Mouse (Mus musculus): ENCODE data around the gene Gbf1. TPM values are rescaled to one million over a fixed set of nuclear protein-coding genes. Genes with fewer than 3 reads are reported as not detected.
"Not testable (repeated sequence)": the region's sequence is repeated elsewhere in the genome, so short reads cannot be mapped to it uniquely, and the experiment has no call there.

The Gbf1 gene
- polyA plus RNA-seq, 1 experiment from 2014 or later, result 28.7 TPM

DNA sequence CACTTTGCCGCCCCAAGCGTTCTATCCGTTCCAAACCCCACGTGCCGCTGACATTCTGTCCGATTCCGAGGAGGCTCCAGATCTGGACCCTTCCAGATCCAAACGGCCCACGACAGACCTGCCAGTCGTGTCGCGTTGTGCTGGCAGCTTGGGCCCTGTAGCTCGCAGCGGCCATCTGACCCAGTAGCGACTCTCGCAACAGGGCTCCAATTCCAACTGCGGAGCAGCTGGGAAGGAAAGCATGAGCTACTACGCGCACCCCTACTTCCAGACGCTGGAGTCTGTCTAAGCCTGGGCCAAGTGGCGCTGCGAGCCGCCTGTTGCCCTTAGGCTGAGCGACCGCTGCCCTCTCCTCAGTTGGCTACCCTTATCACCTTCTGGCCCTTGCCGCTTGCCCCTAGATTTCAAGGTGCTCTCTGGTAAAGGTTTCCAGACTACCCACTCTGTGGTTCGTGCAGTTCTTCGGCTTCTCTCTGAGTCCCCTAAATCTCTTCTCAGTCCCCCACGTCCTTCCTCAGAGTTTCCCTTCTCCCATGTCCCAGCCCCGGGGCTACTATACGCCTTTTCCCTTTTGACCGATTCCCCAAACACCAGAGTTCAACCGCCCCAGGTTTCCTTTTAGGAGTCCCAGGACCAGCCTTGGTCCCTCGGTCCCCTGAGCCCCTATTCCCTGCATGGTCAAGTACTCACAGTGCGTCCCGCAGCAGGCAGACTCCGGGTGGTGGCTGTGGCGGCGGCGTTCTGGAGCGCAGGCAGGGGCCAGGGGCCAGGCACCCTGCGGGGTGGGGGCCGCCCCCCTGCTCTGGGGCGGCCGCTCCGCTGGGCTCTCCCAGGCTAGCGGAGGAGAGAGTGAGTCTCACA is 4.6 kb upstream of the Gbf1 start, which contains the start of gene Pitx3:
TSS of gene Pitx3 (minus strand) at position 816 of the 861 bp plus-strand sequence.
- DNase-seq (ENCODE audit: low spot score), result no peak

DNA sequence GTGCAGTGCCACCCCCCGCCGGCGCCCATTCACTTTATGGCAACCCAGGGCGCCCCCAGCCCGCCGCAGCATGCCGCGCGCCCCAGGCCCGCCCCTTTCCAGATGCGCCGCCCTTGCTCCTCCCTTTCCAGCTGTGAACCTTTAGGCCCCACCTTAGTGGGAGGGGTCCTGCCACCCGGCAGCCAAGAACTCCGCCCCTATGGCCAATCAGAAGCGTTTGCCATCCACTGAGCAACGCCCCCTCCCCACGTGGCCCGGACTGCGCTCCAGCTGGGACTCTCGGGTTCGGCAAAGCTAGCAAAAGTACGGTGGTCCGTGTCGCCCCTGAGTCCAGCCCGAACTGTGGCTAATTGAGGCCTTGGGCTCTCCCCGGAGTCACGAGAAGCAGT is 3.9 kb upstream of the Gbf1 start:
- peak; percentile 82 for DNase-seq (ENCODE audit: low spot score)

DNA sequence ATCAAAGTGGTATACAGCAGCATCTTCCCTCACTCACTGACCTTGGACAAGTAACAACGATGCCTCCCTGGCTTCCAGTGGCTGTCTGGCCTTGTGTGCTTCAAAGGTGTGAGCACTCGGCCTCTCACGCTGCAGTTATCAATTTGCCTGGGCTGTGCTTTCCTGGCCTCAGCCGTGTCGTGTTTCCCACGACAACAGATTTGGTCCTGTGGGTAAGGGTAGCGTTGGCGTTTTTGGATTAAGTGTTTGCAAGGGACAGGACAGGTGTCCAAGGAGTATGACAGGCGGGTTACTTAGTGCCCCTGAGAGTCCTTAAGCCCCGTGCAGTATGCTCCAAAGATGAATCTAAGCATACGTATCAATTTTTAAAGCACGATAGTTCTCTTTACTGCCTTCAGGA is 3.2 kb upstream of the Gbf1 start:
- DNase-seq (ENCODE audit: low spot score), result no peak

DNA sequence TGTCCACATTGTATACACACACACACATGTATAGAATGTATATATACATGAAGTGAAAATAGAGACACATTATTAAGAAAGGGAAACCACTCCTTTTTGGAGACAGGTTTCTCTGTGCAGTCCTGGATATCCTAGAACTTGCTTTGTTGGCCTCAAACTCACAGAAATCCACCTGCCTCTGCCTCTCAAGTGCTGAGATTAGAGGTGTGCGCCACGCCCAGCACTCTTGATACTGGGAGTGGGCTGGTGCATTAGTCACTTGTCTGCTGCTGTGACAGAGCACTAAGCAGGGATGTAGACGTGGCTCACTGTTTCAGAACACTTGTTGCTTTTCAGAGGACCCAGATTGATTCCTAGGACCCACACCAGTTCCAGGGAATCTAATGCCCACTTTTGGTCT is 13.6 kb downstream of the Gbf1 start:
- no peak for DNase-seq (ENCODE audit: low spot score)

DNA sequence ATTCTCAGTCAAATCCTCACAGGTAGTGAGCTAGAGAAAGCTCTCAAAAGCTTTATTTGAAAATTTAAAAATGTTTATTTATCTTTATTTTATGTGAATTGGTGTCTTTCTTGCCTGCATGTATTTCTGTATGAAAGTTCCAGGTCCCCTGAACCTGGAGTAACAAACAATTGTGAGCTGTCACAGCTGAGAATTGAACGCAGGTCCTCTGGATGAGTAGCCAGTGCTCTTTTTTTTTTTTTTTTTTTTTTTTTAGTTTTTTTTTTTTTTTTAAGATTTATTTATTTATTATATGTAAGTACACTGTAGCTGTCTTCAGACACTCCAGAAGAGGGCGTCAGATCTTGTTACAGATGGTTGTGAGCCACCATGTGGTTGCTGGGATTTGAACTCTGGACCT is 14.9 kb downstream of the Gbf1 start:
- DNase-seq (ENCODE audit: low spot score), result not testable (repeated sequence)

DNA sequence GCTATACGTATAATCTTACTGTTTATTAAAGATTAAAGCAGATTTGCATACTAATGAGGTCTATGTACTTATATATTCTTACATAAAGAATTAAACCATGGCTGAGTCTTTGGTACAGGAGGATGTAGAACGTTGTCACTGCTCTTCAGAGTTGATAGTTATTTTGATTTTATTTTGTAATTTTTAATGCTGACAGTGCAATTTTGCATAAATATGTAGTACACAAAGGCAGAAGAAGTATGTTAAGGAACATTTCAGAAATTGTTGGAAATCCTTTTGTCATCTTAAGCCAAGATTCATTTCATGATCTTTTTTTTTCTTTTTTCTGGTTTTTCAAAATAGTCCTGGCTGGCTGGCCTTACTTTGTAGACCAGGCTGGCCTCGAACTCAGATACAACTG is 17.1 kb downstream of the Gbf1 start:
- no peak for DNase-seq (ENCODE audit: low spot score)

DNA sequence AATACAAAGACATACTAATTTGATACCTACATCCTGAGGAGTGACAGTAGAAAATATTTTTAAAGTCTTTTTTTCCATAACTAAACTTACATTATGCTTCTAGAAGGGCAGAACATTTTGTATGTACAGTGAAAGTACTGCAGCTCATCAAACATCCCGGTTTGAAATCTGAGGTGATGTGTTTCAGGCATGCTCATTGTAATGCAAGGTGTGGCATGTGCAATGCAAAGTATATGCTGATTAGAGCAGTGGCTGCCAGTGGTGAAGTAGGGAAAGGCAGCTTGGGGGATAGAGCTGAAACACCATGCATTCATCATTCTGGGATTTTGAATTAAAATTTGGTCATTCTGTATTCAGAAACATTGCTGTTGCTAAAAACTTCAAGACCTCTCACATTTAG is 17.6 kb downstream of the Gbf1 start:
- DNase-seq (ENCODE audit: low spot score), result no peak

DNA sequence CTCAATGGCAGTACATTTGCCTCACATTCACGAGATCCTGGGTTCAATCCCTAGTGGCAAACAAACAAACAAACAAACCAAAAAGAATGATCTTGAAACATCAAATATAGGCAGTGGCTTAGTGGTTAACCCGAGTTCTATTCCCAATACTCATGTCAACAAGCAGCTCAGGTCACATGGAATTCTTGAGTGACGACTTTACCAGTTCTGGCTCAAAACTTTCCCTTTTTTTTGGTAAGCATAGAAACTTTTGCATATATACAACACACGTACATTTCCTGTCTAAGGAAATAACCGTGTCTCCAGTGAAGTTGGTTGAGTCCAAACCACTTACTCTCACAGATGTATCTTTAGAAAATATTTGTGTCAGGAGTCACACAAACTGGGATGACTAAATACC is 20.2 kb downstream of the Gbf1 start:
- DNase-seq (ENCODE audit: low spot score), result no peak

DNA sequence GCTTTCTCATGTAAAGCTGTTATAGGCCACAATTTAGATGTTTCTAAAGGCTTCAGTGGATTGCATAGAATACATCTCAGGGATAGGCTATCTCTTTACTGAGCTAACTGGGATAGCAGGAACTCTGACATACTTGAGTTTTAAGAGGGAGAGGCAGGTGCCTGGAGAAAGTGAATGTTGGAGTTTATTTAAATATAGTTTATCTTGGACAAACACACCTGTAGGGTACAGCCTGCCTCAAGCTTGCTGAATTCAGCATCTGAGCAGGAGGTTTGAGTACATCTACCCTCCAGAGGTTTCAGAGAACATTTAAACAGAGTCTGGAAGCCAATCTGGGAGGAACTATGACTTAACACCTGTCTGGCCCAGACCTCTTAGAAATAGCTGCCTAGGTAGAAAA is 22.9 kb downstream of the Gbf1 start:
- DNase-seq (ENCODE audit: low spot score), result no peak

DNA sequence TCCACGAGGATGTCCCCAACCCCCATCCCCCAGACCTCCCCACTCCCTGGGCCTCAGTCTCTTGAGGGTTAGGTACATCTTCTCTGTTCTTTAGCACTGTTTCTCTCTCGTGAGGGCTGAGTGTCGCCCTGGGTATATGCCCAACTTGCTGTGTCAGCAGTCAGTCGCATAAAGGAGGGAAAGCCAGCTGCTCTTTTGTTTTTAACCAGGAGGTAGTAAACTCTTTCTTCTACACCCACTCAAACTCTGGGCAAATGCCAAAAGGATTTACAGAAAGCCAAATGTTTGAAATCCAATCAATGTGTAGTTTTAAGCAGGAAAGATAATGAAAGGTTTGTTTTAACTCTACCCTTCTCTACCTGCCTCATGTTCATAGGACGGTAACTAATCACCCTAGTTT is 24.7 kb downstream of the Gbf1 start:
- no peak for DNase-seq (ENCODE audit: low spot score)

DNA sequence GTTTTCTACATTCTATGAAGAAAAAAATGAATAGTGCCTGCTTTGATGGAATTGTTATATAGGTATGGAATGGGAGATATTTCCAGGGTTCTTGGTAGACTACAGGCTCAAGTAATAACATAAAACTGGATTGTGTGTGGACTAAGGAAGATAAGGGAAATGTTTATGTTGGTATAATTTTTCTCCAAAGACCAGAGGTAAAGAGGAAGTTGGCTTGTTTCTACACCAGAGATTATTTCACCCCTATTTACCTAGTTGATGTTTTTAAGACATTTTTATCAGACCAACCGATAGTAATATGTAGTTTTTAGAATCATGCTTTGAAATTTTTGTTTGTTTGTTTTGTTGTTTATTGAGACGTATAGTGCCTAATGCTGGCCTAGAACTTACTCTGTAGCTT is 28.0 kb downstream of the Gbf1 start:
- no peak for DNase-seq (ENCODE audit: low spot score)

DNA sequence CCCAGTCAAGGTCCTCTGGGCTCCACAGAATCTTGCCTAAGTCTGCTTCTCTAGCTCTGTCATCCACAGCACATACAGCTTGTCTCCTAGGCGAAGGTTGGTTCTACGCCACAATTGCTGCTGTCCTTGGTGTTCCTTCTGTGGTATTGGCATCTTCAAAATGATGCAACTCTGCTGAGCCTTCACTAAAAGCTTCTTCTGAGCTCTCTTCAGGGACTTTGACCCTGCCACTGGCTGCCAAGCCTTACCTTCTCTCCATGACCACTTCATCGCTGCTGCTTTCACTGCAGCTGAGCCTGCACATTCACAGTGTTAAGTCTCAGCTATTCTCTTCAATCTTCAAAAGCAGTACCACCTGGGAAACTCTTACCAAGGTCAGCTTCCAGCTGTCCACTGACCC is 29.9 kb downstream of the Gbf1 start:
- DNase-seq (ENCODE audit: low spot score), result no peak

DNA sequence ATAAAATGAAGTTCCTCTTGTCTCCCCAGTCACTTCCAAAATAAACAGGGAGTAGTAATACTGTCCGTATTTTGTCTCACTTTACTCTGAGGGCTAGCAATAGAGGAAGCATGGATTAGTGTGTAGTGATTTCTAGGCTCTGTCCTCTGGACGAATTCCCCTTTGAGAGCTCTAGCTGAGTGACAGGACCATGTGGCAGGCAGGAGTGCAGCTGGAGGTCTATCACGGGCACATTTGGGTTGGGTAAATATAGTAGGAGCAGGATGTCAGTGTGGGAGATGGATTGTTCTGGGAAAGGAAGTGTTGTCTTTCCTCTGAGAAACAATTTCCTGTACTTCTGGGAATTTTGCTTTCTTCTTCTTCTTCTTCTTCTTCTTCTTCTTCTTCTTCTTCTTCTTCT is 34.3 kb downstream of the Gbf1 start:
- DNase-seq (ENCODE audit: low spot score), result no peak

DNA sequence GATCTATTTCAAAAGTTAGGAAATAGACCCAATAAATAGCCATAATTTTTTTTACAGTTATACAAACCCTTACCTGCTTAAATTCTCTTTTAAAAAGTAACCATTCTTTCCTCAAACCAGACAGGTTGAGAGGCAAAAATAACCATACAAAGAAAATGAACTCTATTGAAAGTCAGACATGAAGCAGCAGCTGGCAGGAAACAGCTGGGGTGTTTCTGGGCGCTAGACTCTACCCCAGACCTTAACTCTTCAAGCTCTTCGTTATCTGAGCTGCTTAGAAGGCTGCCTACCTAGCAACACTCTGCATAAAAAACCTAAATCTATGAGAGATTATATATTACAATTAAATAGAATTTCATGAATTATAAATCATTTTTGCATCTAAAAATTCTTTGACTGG is 34.9 kb downstream of the Gbf1 start:
- peak; percentile 75 for DNase-seq (ENCODE audit: low spot score)

DNA sequence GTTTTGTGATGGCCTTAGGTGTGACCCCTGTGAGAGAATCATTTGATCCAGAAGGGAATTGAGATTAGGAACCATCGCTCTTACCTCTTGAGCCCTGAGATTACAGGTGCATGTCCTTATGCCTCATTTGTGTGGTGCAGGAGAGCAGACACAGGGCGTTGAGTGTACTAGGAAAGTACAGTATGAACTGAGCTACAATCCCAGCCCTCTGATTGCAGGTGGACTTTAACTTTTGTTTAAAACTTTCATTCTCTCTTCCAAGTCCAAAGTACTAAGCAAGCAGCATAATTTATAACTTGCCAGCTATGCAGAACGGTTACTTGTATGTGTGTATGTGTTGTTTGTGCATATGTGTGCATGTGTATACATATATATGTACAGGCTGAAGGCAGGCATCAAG is 46.0 kb downstream of the Gbf1 start:
- DNase-seq (ENCODE audit: low spot score), result no peak

DNA sequence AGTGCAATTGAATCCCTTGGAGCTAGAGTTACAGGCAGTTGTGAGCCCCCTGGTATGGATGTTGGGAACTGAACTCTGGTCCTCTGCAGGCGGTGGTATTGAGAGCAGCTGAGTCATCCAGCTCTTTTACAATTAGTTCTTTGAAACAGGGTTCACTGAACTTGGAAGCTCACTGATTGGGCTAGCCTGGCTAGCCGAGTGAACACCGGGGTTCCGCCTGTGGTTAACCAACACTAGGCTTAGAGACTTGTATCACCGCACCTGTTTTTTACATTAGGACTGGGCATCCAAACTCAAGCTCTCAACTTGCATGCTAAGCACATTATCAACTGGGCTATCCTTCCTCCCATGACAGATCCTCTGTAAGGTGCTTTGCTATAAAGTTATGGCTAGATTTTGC is 46.6 kb downstream of the Gbf1 start:
- peak; percentile 42 for DNase-seq (ENCODE audit: low spot score)

DNA sequence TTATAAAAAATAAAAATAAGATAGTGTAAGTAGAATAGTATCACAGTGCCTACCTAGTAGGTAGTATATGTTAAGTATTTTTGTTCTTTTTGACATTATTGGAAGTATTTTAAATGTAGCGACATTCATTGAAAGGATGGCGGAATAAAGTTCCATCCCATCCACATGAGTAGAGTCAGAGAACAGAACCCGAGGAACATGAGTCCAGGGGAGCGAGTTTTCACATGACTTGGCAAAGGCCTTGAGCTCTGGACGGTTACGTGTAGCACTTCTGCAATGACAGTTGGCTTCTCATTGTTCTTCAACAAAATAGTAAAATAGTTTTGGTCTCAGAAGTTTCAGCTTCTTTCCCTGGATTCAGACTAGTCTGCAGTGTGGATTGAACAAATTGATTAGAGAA is 51.9 kb downstream of the Gbf1 start:
- no peak for DNase-seq (ENCODE audit: low spot score)

DNA sequence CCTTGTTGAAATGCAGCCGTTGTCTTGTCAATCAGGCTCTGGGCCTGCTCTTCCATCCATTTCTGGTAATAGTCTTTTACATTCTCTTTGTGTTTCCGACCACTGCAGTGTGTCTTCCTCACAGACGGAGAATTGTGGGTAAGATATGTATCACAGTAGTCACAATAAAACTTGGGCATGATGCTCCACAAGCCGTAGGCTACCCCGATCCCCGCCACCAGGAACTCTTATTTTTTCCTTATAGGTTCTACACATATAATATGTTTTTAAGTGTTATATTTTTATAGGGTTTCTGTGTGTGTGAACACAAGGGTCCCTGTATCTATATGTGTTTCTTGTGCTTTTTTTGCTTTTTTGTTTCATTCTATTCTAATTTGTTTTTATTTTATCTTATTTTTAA is 53.4 kb downstream of the Gbf1 start:
- DNase-seq (ENCODE audit: low spot score), result no peak

DNA sequence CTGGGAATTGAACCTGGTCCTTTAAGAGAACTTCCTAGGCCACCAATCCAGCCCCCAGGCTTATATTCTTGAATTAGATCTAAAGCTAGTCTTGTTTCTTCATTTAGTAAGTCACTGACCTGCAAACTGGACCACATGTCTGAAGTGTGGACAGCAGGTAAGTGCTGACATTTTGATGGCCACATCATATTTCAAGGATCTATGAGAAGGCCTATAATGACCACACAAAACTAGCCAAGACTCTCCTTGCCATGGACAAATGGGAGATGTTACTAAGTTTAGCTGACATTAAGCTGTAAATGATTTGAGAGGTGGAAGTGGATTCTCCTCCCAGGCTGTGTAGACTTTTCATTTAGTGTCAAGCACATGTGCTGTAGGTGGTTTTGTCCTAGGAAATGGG is 58.6 kb downstream of the Gbf1 start:
- no peak for DNase-seq (ENCODE audit: low spot score)

DNA sequence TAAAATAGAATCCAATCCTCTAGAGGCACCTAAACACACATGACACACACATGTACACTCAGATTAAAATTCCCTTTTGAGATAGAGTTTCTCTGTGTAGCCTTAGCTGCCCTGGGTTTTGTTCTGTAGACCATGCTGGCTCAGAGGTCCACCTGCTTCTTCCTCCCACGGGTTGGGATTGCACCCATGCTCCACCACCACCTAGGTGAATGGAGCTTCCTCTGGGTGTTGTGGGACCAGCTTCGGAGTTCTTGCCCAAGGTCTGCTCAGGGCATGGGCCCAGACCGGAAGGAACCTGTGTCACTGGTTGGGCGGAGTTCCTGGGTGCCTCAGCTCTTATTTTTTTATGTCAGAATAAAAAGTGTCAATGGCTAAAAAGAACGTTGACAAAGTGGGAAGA is 62.2 kb downstream of the Gbf1 start:
- DNase-seq (ENCODE audit: low spot score), result no peak

DNA sequence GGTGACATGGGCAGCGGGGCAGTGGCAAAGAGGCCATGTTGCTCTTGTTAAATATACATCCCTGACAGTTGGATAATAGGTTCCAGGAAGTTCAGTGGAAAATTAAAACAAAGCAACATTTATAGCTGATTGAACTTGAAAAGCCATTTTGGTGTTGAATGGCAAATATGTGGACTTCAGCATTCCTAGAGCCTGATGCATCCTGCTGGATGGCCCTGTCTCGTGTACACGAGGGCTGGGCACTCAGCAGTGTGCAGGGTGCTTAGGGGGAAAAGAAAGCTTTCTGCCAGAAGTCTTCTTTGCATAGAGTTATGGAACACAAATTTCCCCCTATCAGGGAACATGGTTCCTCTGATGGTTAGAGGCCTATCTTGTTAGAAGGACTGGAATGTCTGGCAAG is 63.1 kb downstream of the Gbf1 start:
- DNase-seq (ENCODE audit: low spot score), result no peak

DNA sequence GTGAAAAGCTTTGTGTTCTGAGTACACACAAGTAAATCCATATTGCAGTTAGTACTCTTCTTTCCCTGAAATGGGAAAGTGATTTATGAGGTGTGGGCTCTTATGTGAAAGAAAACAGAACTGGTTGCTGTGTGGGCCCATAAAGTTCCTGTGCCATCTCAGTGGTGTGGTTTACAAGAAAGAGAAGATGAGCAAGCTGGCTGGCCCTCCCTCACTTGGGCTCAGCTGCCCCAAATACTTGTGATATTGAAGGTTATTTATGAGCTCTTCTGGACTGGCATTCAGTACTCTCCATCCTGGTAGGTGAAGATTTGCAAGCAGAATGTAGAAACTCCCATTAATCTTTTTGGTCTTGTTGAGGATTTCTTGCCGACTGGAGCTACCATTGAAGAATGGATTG is 64.4 kb downstream of the Gbf1 start:
- no peak for DNase-seq (ENCODE audit: low spot score)

DNA sequence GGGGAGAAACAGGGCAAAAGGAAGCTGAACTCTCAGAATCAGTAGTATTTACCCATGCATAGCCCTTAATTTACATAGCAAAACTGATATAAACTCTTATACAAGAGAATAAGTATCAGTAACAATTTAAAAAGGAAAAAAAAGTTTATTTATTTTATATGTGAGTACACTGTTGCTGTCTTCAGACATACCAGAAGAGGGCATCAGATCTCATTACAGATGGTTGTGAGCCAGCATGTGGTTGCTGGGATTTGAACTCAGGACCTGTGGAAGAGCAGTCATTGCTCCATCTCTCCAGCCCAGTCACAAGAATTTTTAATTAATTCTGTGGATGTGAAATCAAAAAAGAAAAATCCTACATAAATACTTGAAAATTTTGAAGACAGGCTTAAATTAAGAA is 65.0 kb downstream of the Gbf1 start:
- not testable (repeated sequence) for DNase-seq (ENCODE audit: low spot score)

DNA sequence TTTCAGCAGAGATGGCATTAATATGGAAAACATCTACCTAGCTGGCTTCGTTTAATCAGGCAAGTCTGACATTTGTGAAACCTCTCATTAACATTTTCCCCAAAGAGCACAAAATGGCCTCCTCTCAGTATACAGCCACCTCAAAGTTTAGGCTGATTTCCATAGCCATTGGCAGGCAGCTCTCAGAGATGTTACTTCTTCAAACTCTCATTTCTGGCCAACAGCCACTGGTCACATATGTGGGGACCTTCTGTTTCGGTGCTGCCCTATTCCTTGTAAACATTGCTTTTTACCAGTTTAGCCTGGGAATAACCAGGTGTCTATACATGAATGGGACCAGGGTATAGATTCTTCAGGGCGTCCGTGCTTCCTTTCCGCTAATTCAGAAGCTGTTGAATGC is 67.8 kb downstream of the Gbf1 start:
- no peak for DNase-seq (ENCODE audit: low spot score)

Data from thymus, postnatal 0 days (tissue).